Mouse (Mus musculus) mouse trophoblast stem cell (cell line): ENCODE data around the gene Ppp1r3c.

Source experiments
- in situ Hi-C, 2 experiments: fragments of 300-500 bp; cut with MseI, MboI; formaldehyde crosslinking; loops; 2 replicates in 1 of 2; 3 replicates in 1 of 2; pipeline ENCODE4 v1.15.1; 2025

The Ppp1r3c gene

DNA sequence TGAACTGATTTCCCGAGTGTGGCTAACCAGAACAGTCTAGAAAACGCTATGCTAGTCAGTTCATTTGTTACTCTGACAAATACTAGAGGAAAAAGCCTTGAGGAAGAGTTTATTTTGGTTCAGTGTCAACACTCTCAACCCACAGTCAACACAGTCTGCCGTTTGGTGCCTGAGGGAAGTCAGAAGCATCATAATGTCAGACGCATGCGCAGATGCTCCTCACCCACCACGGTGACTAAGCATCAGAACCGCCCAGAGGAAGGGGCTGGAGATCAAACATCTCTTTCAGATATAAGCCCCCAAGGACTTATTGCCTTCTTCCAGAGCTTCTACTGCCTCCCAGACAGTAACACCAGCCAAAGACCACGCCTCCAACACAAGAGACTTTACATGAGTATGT, 15.3 kb downstream of the Ppp1r3c start:
- in situ Hi-C loops = no loop called here

DNA sequence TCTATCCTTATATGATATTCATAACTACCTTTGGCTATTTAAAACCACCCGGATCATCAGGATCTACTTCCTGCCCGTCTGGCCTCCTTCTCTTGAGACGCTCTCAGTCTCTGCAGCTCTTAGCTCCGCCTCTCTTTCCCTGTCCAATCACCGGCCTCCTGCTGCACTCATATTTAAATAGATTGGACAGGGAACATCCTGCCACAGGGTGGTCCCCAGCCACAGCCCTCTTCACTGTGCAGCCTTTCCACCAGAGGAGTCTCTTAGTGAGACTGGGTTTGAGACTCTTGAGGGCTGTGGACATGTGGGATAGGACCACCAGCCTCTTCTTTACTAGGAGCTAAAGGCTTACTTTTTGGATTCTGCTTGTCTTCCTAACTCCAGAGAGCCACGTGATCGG, 20.2 kb downstream of the Ppp1r3c start:
- in situ Hi-C loops = no loop called here

DNA sequence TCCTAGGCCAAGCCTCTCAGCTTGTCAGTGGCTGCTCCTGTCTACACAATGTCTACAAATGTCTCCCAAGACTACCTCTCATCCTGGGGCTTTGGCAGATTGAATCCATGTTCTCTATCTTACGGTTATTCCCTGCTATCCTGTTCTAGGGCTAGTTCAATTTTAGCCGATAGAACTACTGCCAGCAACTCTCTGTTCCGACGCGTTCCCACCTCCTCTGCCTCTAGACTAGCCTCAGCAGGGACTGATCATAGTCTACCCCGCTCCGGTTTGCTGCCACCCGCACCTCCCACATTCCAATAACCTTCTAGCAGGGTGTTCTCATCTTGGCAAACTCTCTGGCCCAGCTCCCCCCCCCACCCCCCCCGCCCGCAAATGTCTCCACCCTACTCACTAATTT, 20.9 kb downstream of the Ppp1r3c start:
- in situ Hi-C loops = no loop called here

DNA sequence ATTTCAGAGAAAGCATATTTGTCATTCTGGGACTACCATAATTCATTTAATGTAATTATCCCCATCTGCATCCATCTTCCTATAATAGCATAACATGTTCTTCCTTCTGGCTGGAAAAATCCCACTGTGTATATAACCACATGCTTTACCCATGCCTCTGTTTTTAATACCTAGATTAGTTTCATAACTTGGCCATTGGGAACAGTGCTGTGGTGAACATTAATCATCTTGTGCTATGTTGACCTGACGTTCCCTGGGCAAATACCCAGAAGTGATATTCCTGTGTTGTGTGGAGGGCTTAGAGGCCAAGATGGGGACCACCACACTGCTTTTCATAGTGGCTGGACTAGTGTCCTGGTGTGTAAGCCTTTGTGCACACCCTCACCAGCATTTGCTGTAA, 22.0 kb downstream of the Ppp1r3c start:
- in situ Hi-C loops = no loop called here

DNA sequence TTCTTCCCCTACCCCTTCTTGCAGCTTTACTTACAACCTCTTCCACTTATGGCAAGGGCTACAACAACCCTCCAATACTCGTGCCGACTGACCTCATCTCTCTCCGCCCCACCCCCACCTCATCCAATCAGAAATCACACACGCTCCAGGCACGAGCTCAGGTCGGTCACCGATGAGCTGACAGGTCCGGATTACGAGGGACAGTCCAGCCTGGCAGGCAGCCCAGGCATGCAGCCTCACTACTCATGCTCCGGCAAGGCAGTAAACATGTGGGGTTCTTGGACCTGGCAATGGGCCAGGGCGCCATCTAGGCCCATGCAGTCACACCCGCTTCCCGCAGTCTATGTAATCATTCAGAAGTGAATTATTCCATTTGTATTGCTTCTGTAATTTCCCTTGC, 23.4 kb downstream of the Ppp1r3c start:
- in situ Hi-C loops = no loop called here

DNA sequence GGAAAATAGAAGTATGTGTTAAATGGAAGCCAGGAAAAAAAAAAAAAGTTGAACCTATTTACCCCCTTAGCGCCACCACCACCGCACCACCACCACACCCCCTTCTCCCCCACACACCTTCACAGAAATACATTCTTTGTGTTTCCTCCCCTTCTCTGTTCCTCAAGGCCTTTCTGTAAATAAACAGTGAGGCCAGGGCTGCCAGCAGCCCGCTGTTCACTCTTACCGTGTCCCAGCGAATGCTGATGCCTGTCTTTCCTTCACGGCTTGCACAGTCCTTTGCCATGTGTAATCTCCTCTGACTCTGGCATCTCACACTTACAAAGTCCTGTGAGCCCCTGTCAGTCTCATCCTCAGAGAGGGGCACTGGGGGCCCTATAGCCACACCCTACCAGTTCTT, 30.3 kb downstream of the Ppp1r3c start:
- in situ Hi-C loops = no loop called here

DNA sequence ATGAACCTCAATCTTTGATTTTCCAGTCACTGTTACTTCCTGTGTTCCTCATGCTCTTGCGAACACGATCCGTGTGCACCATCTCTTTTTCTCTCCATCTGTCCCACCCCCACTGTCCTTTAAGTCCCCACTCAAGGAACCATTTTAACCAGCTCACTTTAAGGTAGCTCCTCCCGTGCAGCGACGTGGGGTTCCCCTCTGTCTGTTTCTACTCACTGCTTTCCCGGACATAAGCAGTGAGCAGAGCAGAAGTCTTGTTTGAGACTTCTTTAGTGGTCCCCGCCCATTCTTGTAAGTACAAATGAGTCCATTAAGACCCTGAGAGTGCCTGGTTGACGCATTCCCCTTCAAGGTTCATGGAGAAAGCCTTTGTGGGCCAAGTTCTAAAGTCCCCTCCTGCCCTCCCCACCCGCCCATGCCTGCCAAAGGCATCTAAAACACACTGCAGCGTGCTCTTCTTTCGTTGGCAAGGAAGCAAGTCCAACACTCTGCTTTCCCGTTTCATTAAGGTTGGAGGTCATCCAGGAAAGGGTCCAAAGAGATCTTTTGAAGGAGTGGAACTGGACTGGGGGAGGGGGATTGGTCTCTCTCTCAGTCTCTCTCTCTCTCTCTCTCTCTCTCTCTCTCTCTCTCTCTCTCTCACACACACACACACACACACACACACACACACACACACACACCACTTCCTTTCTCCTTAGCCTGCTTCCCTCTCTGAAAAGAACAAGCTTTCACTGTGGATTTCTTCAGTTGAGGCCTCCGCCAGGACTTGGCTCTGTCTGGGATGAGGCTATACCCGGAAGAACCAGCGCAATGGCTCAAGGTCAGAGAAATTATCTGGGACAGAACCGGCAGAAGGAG, 30.9 kb downstream of the Ppp1r3c start:
- in situ Hi-C loops = no loop called here

DNA sequence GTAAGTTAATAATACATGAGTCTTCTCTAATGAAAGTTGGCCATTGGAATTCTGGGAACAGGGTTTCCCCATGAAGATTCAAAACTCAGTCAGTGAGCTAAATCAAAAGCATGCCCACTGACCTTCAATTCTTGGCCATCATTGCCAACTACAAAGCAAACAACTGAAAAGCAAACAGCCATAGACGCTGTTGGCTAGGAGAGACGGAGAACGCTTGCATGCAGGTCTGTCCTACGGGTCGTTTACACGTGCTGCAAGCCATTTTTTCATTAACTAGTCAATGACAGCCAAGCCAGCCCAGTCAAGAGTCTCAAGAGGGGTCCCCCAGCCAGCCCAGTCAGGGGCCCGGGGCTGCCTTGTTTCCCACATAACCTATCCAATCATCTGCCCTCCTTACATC, 31.7 kb downstream of the Ppp1r3c start:
- in situ Hi-C loops = no loop called here

DNA sequence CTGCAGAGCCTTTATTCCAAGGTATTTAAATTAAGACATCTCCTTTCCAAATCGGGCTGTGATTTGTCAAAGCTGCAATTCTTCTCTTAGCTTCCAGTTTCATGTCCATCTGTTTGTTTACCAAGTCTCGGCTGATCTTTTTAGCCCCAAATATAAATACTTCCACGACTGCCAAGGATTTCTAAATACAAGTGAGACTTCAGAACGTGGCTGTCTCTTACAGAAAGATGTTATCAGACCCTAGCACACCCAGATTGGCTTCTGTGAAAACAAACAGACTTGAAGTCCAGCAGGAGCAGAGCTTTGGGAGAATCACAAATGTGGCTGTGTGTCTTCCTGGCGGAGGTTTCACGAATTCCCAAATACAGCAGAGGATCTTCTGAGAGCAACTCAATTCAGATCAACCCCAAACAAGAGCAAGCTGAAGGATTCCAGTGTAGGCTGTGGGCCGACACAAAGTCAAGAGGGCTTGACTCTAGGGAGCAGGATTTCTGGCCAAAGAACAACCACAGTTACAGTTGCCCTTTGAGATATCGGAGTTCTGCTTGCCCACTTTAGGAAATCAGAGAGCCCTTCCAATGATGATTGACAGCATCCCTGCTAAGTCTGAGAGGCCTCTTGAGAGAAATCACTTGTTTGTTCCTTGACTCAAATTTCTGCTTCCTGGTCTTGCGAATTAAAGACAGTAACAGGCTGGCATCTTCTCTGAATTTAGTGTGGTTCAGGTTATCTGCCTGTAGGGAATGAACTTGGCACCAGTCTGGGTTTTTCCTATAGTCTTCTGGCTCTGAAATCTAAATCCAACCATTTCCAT, 34.4 kb downstream of the Ppp1r3c start:
- in situ Hi-C loops = no loop called here

DNA sequence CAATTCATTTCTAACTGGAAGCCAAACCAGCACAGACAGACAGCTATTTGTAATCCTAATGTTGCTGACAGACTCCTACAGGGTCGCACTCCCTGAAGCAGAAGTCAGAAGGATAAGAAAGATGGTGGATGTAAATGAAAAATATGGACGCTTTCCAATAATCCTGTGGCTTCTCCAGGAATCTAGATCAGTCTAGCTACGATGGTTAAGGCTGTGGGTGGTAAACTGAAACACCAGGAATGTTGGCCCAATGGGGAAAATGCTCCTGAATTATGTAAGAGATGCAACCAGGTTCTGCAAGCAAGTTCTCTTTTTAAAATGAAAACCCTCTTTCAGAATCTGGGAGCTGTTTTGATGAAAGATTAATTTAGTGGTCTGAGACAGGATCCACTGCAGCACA, 35.1 kb downstream of the Ppp1r3c start:
- in situ Hi-C loops = no loop called here

DNA sequence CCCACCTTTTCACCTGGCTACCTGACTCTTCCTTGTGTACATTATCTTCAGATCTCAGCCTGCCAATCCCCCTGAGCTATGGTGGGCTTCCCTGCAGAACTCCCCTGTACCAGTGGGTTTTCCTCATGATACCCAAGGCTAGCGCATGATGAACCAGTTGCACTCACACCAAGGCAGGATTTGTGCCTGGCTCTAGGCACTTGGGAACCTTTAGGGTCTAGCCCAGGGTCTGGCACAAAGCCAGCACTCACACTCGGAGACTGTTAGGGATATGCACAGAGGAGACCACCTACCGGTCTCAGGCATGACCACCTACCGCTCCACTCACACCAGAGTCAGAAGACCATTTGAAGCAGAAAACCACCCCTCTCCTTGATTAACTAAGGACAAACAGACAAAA, 35.5 kb downstream of the Ppp1r3c start:
- in situ Hi-C loops = no loop called here

DNA sequence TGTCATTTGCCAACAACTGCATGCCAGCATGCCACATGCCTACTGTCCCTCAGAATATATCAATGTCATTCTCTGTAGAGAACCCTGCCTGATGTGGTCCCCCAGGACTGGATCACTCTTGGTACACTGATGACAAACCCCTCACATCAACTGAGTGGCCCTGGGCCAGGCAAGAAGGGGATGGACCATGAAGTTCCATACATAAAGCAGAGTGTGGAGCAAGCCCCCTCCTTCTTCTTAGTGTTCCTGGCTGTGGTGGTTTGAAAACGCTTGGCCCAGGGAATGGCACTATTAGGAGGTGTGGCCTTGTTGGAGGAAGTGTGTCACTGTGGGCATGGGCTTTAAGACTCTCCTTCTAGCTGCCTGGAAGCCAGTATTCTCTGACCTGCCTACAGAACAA, 37.3 kb downstream of the Ppp1r3c start:
- in situ Hi-C loops = no loop called here

DNA sequence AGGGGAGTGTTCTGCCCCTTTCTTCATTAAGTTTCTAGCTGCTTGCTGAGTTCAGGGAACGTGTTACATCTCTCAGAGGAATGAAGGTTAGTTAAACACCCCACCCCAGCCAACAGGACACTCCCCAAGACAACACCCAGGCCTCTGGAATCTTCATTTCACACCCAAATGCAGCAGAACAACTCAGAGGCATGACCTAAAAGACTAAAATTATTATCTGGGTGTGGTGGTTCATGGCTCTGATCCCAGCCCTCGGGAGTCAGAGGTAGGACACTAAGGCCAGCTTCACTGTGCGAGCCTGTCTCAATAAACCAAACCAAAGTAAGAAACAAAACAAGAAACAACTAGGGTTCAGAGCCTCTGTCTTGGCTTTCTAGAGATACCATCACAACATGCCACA, 38.3 kb downstream of the Ppp1r3c start:
- in situ Hi-C loops = no loop called here

DNA sequence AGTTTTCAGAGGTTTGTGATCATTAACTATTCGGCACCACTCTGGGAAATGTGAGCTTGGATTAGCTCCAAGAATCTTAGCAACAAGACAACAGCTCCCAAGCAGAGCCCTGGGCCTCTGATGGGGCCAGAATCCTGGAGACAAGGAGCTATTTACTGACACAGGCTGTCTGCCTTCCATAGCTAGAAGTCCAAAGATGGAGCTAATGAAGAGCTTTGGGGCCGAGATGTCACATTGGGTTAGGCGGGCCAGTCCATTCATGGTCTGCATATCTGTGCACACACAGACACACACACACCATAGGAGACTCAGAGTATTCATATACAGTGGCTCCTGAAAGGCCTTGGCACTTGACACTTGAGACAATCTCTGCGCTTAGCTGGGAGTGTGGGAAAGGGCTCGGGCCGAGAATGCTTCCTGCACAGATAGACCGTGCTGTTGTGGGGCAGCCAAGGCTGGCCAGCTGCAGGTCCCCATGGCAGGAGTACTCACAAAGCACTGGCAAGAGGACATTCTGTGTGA, 39.8 kb downstream of the Ppp1r3c start:
- in situ Hi-C loops = no loop called here

DNA sequence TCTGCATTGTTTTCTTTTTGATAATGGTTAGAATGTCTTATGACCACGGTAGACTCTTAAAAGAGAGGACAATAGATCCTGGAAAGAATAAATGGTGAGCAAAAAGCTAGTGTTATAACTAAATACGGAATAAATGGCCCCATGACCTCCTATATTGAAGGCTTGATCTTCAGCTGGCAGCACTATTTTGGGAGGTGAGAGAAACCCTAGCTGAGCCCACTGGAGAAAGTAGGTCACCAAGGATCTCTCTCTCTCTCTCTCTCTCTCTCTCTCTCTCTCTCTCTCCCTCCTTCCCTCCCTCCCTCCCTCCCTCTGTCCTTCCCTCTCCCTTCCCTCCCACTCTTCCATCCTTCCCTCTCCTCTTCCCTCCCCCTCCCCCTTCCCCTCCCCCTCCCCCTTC, 42.9 kb downstream of the Ppp1r3c start:
- in situ Hi-C loops = no loop called here

DNA sequence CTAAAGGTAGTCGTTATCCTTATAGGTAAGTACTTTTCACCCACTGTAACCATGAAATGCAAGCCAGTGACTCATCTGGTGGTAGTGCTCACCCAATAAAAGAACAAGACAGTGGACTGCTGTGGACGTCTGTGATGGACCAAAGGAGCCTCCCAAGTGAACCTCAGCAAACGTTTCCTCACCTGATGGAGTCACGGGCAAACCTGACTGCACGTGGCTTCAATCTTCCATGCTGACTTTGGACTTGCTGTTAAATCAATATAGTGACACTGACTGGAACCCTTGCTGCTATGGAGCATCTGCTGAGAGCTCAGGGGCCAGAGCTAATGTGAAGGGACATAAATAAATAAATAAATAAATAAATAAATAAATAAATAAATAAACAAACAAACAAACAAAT, 44.5 kb downstream of the Ppp1r3c start:
- in situ Hi-C loops = no loop called here

DNA sequence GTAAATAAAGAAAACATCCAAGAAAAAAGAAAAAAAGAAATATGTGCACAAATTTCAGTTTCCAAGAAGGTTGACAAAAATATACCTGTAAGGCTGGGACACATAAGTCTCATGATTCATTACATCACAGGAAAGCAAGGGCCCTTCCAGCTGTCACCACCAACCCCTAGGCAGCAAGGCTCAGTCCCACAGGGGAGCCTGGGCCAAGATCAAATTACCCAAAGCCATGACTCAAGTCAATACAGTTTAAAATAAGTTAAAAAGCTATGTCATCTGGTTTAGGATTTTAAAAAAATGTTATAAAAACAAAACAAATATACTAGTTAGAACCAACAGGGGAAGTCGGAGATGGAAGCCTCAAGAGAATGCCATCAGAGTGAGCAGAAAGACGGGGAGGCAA, 45.2 kb downstream of the Ppp1r3c start:
- in situ Hi-C loops = no loop called here

DNA sequence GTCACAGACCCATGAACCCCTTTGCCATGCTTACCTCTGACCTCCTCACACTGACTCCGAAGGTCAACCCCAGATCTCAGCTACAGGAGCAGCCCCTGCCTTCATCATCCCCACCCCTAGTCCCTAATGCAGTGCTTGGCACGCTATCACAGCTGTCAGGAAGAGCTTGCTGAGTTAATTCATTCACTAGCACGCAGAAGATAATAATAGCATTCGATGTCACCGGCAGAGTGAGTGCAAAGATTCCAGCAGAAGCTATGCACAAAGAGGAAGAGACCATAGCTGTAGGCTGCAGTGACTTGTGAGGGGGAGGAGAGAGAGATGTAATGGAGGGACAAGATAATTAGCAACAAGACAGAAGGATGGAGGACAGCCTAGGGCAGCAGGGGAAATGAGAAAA, 47.2 kb downstream of the Ppp1r3c start:
- in situ Hi-C loops = no loop called here

DNA sequence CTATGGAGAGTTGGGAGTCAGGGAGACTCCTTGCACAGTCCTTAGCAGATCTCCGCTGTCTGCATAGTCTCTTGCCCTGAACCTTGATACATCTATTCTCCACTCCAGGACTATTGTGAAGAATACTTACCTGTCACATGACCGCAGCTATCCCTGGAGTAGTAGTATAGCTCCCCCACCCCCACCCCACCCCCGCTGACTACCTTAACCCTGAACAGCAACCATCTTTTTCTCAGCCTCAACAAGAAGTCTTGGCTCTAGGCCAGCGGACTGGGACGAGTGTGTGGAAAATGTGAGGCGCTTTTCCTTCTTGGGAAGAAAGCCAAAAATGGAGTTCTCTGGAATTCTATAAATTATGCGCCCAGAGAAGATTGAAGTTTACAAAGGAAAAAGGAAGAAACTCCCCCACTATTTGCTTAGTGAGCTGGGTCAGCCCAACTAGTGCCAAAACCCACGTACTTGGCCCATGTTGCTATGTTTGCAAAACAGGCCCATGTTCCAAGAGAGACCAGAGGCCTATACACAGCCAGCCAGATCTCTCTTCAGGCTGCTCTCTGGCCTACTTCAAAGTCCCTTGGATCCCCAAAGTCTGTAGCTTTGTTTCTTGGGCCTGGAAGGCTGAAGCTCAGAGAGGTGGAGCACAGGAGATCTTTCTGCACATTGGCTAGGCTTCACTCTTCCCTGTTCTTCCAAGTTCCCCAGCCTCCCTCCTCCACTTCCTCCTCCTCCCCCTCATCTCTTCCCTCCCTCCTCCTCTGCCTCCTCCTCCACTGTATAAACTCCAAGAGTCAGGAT, 48.4 kb downstream of the Ppp1r3c start:
- in situ Hi-C loops = no loop called here

DNA sequence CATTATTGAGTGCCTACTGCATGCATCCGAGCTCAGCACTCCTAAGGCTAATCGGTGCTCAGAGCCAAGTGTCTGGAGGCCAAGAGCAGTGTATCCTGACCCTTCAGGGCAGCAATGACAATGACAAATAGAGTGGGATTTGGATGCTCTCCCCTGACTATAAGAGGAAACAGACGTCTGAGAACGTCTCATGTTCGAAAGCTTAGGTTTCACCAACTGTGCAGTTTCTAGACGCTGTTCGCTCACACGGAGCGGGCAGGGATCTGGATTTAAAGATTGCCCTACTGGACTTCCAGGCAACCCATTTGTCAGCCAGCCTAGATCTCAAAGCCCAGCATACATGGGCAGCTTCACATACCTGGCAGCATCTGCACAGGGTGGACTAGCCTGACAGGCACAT, 49.4 kb downstream of the Ppp1r3c start:
- in situ Hi-C loops = no loop called here

DNA sequence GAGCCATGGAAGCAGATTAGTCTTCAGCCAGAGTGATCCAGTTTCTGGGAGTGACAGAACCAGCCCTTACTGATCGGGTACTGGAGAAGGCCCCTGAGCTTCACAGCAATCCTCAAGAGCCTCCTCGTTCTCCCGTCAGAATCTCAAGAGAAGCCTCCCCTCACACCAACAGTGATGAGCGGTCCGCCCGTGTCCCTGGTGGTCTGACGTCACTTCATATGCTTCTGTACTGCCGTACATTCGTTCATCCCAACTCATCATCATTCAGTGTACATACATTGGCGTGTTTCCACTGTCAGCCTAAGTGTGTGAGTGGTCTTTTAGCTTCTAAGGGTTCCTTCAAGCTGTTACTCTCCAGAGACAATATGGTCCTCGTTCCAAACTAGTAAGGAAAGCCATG, 50.4 kb downstream of the Ppp1r3c start:
- in situ Hi-C loops = no loop called here

DNA sequence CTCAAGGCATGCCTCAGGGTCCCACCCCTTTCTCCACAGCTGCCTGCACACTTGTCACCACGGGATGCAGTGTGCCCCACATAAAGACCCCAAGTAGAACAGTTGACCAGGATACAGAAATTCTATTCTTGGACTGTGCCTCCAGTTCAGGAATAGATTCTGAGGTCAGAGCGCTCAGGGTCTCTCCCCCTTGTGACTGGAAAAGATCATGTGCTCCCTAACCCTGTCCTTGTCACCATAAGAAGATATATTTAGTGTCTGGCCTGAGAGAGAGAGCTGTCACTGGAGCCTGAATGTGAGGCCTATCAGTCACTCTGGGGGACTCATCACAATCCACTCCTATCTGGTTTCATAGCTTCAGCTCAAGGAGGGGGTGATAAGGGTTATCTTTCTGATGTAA, 53.9 kb downstream of the Ppp1r3c start:
- in situ Hi-C loops = no loop called here
